Mouse (Mus musculus): Measurements from ENCODE around the gene Rimbp3.

DNA sequence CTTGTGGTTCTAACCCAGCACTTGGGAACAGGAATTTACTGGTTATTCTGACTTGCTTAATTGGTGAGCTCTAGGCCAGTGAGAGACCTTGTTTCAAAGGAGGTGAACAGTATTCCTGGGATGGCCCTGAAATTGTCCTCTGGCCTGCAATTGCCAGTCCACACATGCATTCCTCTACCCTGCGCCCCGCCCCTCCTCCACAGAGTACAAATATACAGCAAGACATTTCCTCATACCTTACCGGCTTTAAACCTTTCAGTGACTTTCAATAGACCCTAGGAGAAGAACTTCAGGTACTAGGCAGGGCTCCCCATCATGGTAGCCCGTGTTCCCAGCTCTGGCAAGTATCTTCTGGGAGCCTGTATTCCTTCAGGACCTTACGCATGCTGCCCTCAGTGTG is 17.2 kb downstream of the Rimbp3 start:
- TF ChIP-seq GATA1 (IDR thresholded peaks at IDR 0.05; ENCODE audit: low read length): no peak
- TF ChIP-seq TAL1 (IDR thresholded peaks at IDR 0.05; ENCODE audit: low read length): no peak
